Mouse (Mus musculus) cerebellum, adult 2 months (tissue): Measurements from ENCODE around the gene Ddr1.

Source experiments
- CTCF ChIP-seq: fragments of 200-500 bp; IDR thresholded peaks from 2 replicates; pipeline ENCODE4 v1.5.1; 2011; ENCODE audit warnings: low read depth, mild to moderate bottlenecking, control low read depth, low read length, moderate library complexity, borderline replicate concordance; ENCODE audit not compliant: insufficient read depth
- POLR2A ChIP-seq: fragments of 200-500 bp; IDR thresholded peaks from 2 replicates; pipeline ENCODE4 v1.6.1; 2011; ENCODE audit warnings: low read length, control low read depth, borderline replicate concordance; ENCODE audit not compliant: insufficient read depth

DNA sequence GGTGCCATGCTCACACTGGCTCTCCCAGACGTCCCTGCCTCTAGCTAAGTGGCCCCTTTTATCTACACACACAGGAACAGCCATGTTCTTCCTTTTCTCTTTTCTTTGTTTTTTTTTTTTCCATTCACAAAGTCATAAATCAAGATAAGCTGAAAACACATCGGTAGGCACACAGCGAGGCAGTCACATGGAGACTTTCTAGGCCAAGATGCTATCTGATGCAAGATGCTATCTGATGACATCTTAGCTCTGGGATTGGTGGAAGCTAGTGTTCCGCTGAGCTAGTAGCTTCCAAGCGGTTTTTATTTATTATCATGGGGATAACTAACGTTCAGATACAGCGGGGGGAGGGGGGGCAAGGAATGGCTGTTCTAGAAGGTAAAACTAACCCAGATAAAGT, 22.6 kb upstream of the Ddr1 start:
- TF ChIP-seq CTCF = no peak
- TF ChIP-seq POLR2A = no peak
